Mouse (Mus musculus): ENCODE measurements around the gene Tmem218. TPM values are rescaled to one million over a fixed set of nuclear protein-coding genes. Genes with fewer than 3 reads are reported as not detected.

Gene Tmem218
- polyA plus RNA-seq, 1 experiment from 2014 or later = 7.5 TPM

DNA sequence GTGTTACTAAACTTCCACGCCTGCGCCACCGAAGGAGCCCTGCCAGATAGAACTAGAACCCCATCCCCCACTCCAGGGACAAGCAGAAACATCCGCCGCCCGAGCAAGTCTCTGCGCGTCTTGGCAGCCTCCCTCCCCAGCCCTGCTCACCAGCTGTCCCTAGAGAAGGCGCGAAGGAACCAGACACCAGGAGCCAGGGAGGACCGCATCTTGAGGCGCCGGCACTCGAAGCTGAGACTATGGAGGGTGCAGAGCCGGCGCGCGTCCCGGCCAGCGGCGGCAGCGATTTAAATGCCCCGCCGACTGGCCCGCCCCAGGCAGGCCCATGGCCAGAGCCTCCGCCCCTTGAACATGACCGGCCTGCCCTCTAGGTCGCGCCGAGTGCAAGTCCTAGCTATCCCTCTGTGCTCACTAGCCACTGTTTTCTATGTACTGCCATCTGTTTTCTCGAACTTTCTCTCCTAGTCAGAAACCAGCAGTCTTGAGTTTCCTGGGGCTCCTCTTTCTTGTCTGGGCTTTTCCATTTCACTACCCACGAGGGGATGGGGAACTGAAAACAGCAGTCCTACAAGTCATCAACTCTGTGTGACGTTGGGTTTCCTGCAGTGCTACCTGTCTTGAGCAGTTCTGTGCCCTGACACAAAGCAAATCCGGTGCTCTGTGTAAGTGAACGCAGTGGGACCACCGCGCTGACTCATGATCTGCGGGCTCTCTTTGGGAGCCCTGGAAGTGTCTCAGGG lies 47.3 kb downstream of the Tmem218 start, which contains the start of gene Slc37a2:
Gene Slc37a2 (minus strand): TSS at position 590 of the 740 bp plus-strand sequence.
- WGBS = 2% methylated on average over 38 of the region's 38 CpGs
- Histone ChIP-seq H3K9ac (peak within 1 kb of the TSS; percentile 78), H3K9me3 (no peaks in the 10 kb centered on the region), H3K4me2 (peak within 1 kb of the TSS; percentile 85), H3K27me3 (replicated peaks) (no peaks in the 10 kb centered on the region), H3K4me3 (peak within 1 kb of the TSS; percentile 60), H3K27ac (replicated peaks) (peak within 1 kb of the TSS; percentile 24), H3K4me1 (peaks cover 15% of the 10 kb centered on the region), H3K36me3 (no peaks in the 10 kb centered on the region)
- 0 out of 2 replicates have a peak, but pooled peaks have one; percentile 42 for ATAC-seq (ENCODE audit: extremely low read depth, insufficient number of reproducible peaks, low FRiP score, low TSS enrichment)

DNA sequence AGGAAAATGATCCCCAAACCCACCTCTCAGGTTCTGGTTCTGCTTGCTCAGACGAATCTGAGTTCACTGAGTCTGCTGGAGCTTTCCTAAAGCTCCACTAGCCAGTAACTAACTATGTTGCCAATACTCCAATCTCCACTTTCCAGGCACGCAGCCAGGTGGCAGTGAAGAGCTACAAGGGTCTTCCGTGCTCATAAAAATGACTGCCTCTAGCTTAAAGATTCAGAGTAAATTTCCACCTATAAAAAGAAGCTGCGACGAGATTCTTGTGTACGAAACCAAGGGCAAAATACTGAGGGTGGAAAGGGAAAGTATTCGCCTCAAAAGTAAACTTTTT lies 47.8 kb downstream of the Tmem218 start:
- H3K36me3 ChIP-seq = no peaks in the 10 kb centered on the region
- H3K9me3 ChIP-seq = no peaks in the 10 kb centered on the region
- H3K4me1 ChIP-seq = peaks cover 15% of the 10 kb centered on the region
- H3K27me3 ChIP-seq (replicated peaks) = no peaks in the 10 kb centered on the region
- peak overlapping the region; percentile 24; the same call in 1 of the 2 replicates for H3K27ac ChIP-seq (replicated peaks)
- H3K9ac ChIP-seq = peak overlapping the region; percentile 78
- ATAC-seq (ENCODE audit: extremely low read depth, insufficient number of reproducible peaks, low FRiP score, low TSS enrichment) = no peak; the same call in 1 of the 2 replicates
- H3K4me3 ChIP-seq = peak overlapping the region; percentile 60
- WGBS = 31% methylated on average over 7 of the region's 7 CpGs
- H3K4me2 ChIP-seq = peak overlapping the region; percentile 85

DNA sequence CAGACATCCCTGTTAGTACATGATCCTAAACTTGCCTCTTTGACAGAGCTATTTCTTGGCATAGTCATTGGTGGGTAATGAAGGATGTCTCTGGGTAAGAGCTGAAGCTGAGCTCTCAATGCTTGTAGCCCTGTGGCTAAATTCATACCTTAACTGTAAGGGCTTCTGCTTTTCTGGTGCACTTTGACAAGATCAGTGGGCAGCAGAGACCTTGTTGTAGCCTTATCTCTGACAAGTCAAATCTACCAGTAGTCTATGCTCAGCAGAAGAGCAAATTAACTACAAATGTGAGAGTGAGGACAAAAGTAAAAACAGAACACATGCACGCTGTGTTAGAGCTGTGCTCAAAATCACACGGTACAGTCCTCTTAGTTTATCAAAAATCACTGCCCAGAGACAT lies 58.6 kb downstream of the Tmem218 start:
- Histone ChIP-seq H3K27ac (replicated peaks) (no peak overlapping the region), H3K4me1 (no peaks in the 10 kb centered on the region), H3K9me3 (no peaks in the 10 kb centered on the region), H3K4me2 (no peak overlapping the region), H3K36me3 (no peaks in the 10 kb centered on the region), H3K9ac (no peak overlapping the region), H3K4me3 (no peak overlapping the region), H3K27me3 (replicated peaks) (no peaks in the 10 kb centered on the region)
- WGBS = 76% methylated on average over 2 of the region's 2 CpGs
- ATAC-seq (ENCODE audit: extremely low read depth, insufficient number of reproducible peaks, low FRiP score, low TSS enrichment) = no peak

Other genes with a start within 250 kb of the Tmem218 start
- gene Pknox2, start 60.8 kb upstream of the Tmem218 start, polyA plus RNA-seq (2015; fragmentation: Nextera tagmentation; extraction: Ambion mirVana) = 4.9 and 5.7 TPM in 2 replicates
- gene Slc37a2, start 47.5 kb downstream of the Tmem218 start, polyA plus RNA-seq (2015; fragmentation: Nextera tagmentation; extraction: Ambion mirVana) = 1.3 and 1.4 TPM in 2 replicates
- gene Ccdc15, start 140.2 kb downstream of the Tmem218 start, polyA plus RNA-seq (2015; fragmentation: Nextera tagmentation; extraction: Ambion mirVana) = 3.6 and 4.7 TPM in 2 replicates
- 0.07 TPM in 1 of 2 replicates, not detected in the other for gene Hepacam, start 159.1 kb downstream of the Tmem218 start, polyA plus RNA-seq (2015; fragmentation: Nextera tagmentation; extraction: Ambion mirVana)
- gene Robo4, start 193.7 kb downstream of the Tmem218 start, polyA plus RNA-seq (2015; fragmentation: Nextera tagmentation; extraction: Ambion mirVana) = 7.4 and 8.8 TPM in 2 replicates
- gene Robo3, start 225.0 kb downstream of the Tmem218 start, polyA plus RNA-seq (2015; fragmentation: Nextera tagmentation; extraction: Ambion mirVana) = 0.14 and 0.17 TPM in 2 replicates